Mouse (Mus musculus): ENCODE data around the gene Pdpr.

DNA sequence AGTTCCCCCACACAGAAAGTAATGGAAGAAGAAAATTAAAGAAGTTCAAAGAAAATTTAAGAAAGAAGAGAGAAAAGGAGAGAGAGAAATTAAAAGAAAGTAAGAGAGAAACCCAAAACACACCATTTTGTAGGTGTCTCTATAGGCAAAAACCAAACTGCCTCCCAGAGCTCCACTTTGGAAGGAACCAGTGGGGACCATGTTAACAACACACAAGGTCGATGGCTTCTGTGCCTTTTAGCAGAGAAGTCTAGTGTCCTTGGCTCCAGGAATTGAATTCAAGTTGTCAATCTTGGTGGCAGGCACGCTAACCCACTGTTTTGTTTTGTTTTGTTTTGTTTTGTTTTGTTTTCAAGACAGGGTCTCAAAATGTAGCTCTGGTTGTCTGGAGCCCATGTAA, 31.5 kb upstream of the Pdpr start:
- TF ChIP-seq CTCF (IDR thresholded peaks at IDR 0.05) = no peak
- no peak for TF ChIP-seq EP300 (IDR thresholded peaks at IDR 0.05)
